Mouse (Mus musculus): ENCODE measurements around the gene Tmem26. TPM values are rescaled to one million over a fixed set of nuclear protein-coding genes. Genes with fewer than 3 reads are reported as not detected.
"Not testable (repeated sequence)": the region's sequence is repeated elsewhere in the genome, so short reads cannot be mapped to it uniquely, and the experiment has no call there.

Gene Tmem26
- total RNA-seq (2021), result under 1 TPM; 0.44 to 0.64 TPM
- long read RNA-seq, experiment 1, result 0 reads
- long read RNA-seq, experiment 2, result 0 reads

- intact Hi-C loops (cut with DNase I), result no loop called here
- DNase-seq, result peak; percentile 19 to 22
Measured at GRCm38 (mm10) chr10:68723568-68724360, at the start of gene Tmem26. TSS of gene Tmem26 (plus strand) at chr10:68723646.

DNA sequence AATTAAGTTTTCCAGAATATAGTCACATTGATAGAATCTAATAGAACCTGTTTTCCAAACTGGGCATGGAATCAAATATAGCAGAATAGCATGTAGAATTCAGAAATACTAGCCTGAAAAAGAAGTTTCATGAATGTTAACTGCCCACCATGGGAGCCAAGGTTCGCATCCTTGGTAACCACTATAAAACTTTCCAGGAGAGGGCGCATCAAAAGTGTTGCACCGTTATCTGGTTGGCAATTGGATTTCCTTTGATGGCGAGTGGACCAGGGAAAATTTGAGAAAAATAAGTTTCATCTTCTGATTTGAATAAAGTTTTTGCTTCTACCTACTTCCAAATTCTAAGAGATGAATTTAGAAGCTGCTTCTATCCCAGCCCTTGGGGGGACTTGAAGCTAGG is 44.8 kb upstream of the Tmem26 start:
- intact Hi-C loops (cut with DNase I), result no loop called here
- no peak for DNase-seq

DNA sequence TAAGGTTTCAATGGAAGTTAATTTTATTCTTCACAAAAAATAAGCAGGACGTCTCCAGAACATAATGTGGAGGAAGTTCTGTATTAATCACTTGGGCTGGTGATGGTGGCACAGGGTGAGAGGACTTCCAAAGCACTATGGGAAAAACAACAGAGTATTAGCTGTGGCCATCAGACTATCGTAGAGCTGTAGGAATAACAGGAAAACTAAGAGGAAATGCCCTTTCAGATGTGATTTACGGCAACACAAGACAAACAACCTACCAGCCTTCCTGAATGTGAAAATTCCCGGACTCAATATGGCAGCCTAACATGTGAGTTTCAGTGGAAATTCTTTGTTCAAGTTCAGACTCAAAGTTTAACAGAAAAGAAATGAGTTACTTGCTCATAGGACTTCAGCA is 42.2 kb upstream of the Tmem26 start:
- intact Hi-C loops (cut with DNase I), result no loop called here

GRCm38 (mm10) chr10:68685510-68685909 is 37.9 kb upstream of the Tmem26 start:
- intact Hi-C loops (cut with DNase I), result no loop called here
- no peak for DNase-seq

More for the DNA sequence above, 42.2 kb upstream of the Tmem26 start:
- DNase-seq, result no peak

GRCm38 (mm10) chr10:68691116-68691515 is 32.3 kb upstream of the Tmem26 start:
- intact Hi-C loops (cut with DNase I), result no loop called here
- no peak for DNase-seq

- intact Hi-C loops (cut with DNase I), result no loop called here
- DNase-seq, result no peak
Measured at GRCm38 (mm10) chr10:68692401-68692800, 31.0 kb upstream of the Tmem26 start.

DNA sequence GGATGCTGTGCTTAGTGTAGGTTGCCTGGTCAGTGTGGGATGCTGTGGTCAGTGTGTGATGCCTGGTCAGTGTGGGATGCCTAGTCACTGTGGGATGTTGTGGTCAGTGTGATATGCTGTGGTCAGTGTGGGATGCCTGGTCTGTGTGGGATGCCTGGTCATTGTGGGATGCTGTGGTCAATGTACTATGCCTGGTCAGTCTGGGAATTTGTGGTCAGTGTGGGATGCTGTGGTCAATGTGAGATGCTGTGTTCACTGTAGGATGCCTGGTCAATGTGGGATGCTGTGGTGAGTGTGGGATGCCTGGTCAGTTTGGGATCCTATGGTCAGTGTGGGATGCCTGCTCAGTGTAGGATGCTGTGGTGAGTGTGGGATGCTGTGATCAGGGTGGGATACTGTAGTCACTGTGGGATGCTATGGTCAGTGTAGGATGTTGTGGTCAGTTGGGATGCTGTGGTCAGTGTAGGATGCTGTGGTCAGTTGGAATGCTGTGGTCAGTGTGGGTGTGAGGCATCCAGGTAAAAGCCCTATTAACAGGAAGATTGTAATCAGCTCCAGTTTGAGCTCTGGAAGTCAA is 27.6 kb upstream of the Tmem26 start:
- intact Hi-C loops (cut with DNase I), result no loop called here
- DNase-seq, result no peak

DNA sequence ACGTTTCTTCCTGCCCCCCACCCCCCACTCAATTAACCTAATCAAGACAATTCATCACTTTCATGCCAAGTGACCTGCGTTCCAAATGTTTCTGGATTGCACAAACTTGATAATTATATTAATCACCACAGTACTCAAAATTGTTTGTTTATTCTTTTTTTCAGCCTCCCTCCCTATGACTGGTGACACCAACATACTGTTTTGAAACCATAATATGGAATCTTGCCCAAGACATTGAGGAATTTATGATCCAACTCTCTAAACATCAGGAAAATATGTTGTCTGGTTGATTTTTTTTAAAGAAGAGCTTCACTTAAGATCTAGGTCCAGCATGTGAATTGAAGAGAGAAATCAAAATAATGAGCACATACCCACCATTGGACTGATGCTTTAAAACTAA is 19.2 kb upstream of the Tmem26 start:
- intact Hi-C loops (cut with DNase I), result no loop called here

GRCm38 (mm10) chr10:68705471-68706036 is 17.9 kb upstream of the Tmem26 start:
- DNase-seq, result no peak
- intact Hi-C loops (cut with DNase I), result no loop called here

More for the DNA sequence above, 19.2 kb upstream of the Tmem26 start:
- no peak for DNase-seq

GRCm38 (mm10) chr10:68707014-68707852 is 16.2 kb upstream of the Tmem26 start:
- intact Hi-C loops (cut with DNase I), result no loop called here
- DNase-seq, result no peak

- intact Hi-C loops (cut with DNase I), result no loop called here
- DNase-seq, result no peak
Measured at GRCm38 (mm10) chr10:68712926-68713325, 10.5 kb upstream of the Tmem26 start.

DNA sequence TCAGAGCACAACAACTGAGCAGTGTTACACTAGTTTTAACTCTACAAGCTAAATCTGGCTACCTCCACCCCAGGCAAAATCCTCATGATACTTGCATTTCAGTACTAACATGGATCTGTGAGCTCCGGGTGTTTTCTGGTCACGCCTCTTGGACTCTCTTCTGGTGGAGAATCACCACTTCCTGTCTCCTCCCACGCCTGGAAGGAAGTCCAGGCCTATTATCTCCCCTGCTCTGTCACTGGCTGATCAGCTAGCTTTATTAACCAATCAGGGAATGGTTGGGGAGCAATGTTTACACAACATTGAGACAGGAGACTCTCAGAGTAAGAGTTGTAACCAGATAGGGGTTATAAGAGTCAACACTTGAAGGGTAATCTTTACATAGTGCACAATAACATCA is 9.1 kb upstream of the Tmem26 start:
- no peak for DNase-seq
- intact Hi-C loops (cut with DNase I), result no loop called here

GRCm38 (mm10) chr10:68715396-68715795 is 8.1 kb upstream of the Tmem26 start:
- intact Hi-C loops (cut with DNase I), result no loop called here
- DNase-seq, result no peak

- intact Hi-C loops (cut with DNase I), result no loop called here
Measured at GRCm38 (mm10) chr10:68718375-68718774, 5.1 kb upstream of the Tmem26 start.

GRCm38 (mm10) chr10:68720887-68721400 is 2.5 kb upstream of the Tmem26 start:
- no peak for DNase-seq
- intact Hi-C loops (cut with DNase I), result no loop called here

More at GRCm38 (mm10) chr10:68718375-68718774, 5.1 kb upstream of the Tmem26 start:
- DNase-seq, result no peak

DNA sequence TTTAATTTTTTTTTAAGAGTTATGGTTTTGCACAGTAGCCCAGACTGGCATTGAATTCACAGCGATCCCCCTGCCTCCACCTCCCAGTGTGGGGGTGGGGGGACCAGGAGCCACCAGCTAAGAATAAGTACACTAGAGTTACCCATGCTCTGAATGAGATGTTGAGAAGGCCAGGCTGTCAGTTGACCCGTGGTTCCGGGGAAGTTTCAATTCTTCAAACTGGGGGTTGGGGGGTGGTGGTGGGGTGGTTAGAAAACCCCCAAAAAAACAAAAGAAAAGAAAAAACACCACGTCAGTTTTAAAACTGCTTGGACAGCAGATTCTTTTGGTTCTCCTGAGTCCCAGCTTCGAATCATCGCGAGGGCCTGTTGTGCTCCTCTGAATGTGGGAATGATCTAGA is 431 bp upstream of the Tmem26 start:
- intact Hi-C loops (cut with DNase I), result no loop called here

GRCm38 (mm10) chr10:68724361-68724720 is 895 bp downstream of the Tmem26 start:
- intact Hi-C loops (cut with DNase I), result no loop called here
- DNase-seq, result peak in 1 of 2 experiments; percentile 14

More for the DNA sequence above, 431 bp upstream of the Tmem26 start:
- no peak for DNase-seq

GRCm38 (mm10) chr10:68727464-68727863 is 4.0 kb downstream of the Tmem26 start:
- intact Hi-C loops (cut with DNase I), result no loop called here
- peak; percentile 11 to 23 for DNase-seq

- no peak for DNase-seq
- intact Hi-C loops (cut with DNase I), result no loop called here
Measured at GRCm38 (mm10) chr10:68735621-68736020, 12.2 kb downstream of the Tmem26 start.

DNA sequence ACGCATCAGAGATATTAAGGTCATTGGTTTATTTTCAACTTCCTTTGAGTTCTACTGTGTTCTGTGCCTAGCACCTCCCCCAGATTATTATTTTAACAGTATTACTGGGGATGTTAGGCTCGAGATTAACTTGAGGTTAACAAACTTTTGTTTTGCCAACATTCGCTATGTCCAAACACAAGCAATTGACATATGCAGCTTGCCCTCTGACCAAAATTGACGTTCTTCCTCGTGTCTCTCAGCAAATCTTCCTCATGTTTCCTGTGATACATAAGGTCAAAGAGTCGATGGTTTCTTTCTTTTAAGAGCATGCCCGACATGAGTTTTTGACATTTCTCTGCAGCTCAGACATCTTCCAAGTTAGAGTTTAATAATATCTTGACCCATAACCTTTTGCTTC is 13.9 kb downstream of the Tmem26 start:
- no peak for DNase-seq
- intact Hi-C loops (cut with DNase I), result no loop called here

- intact Hi-C loops (cut with DNase I); DNase-seq: not testable (repeated sequence)
Measured at GRCm38 (mm10) chr10:68738981-68739380, 15.5 kb downstream of the Tmem26 start.
